Mouse (Mus musculus): ENCODE results near the gene Mamld1. TPM values are rescaled to one million over a fixed set of nuclear protein-coding genes. Genes with fewer than 3 reads are reported as not detected.

Gene Mamld1
- polyA plus RNA-seq, 1 experiment from 2014 or later, result 1.7 TPM

DNA sequence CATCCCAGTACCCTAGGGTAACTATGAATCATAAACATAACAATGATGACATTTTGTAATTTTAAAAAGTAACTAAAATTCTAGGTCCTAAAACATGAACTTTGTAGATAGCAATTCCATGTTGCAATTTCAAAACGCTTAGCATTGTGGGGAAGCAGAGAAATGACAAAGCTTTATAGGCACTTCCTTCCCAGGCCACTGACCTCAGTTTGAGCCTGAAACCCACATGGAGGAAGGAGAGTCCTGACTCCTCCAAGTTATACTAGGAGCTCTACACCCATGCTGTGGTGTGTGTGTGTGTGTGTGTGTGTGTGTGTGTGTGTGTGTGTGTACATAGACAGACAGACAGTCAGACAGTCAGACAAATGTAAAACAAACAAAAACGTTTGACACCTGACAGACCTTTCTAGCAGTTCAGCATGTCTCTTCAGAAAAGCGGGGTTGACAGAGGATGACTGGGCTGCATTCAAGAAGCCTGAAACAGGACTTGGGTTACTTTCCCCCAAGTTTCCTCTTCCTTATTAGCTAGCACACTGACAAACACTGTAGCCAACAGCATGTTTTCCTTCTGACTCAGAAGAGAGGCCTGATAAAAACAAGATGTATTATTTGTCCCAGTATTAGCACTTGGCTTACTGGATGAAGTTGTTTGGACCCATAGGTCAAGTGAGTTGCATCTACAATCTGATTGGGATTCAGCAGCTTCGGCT is 37.5 kb downstream of the Mamld1 start:
- no peaks in the 10 kb centered on the region for H3K4me1 ChIP-seq (replicated peaks)

DNA sequence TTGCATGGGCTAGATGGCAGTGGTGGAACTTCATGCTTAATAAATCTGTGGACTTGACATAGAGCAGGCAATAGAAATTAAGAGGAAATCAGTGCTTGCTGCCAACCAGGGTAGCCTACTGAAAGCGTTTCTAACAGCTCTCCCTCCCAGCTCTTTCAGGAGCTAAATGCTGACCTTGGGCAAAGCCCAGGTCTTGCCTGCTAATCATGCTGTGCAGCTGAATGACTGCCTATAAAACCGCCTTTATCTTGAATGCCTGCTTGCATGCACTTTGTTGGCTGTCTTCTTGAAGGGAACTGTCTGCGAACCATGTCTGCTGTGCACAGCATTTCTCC is 38.0 kb downstream of the Mamld1 start:
- Histone ChIP-seq H3K36me3 (no peaks in the 10 kb centered on the region), H3K4me3 (replicated peaks) (no peak overlapping the region), H3K9me3 (no peaks in the 10 kb centered on the region), H3K4me2 (replicated peaks) (no peak overlapping the region), H3K4me1 (replicated peaks) (no peaks in the 10 kb centered on the region), H3K27me3 (replicated peaks) (no peaks in the 10 kb centered on the region), H3K27ac (no peak overlapping the region), H3K9ac (no peak overlapping the region)
- no peak for ATAC-seq
- 62% methylated on average over 3 of the region's 3 CpGs for WGBS

More for the DNA sequence above, 37.5 kb downstream of the Mamld1 start:
- WGBS, result 60% methylated on average over 4 of the region's 4 CpGs
- no peak overlapping the region for H3K4me3 ChIP-seq (replicated peaks)
- H3K27me3 ChIP-seq (replicated peaks), result no peaks in the 10 kb centered on the region
- no peak for ATAC-seq
- H3K27ac ChIP-seq, result no peak overlapping the region
- H3K36me3 ChIP-seq, result no peaks in the 10 kb centered on the region
- no peaks in the 10 kb centered on the region for H3K9me3 ChIP-seq
- no peak overlapping the region for H3K9ac ChIP-seq
- H3K4me2 ChIP-seq (replicated peaks), result no peak overlapping the region

DNA sequence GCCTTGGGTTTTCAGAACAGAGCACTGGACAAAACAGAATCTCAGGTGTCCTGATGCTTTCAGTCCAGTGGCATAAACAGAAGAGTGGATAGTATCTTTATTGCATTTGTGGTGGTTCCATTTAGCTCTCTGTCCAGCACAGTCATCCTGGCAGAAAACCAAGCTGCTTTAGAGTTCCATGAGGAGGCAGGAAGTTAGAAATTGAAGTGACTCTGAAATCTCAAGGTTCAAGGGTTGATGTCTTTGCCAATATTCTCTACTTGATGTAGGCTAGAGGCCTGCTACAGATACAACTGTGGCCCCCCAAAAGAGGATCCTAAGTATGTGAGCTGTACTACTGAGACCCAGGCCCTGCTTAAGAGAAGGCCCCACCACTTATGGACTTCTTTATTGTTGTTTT is 55.8 kb downstream of the Mamld1 start:
- H3K9me3 ChIP-seq, result no peaks in the 10 kb centered on the region
- H3K9ac ChIP-seq, result no peak overlapping the region
- H3K27ac ChIP-seq, result no peak overlapping the region
- H3K4me2 ChIP-seq (replicated peaks), result no peak overlapping the region
- no peak overlapping the region for H3K4me3 ChIP-seq (replicated peaks)
- ATAC-seq, result no peak
- no peaks in the 10 kb centered on the region; the same call in 1 of the 2 replicates for H3K27me3 ChIP-seq (replicated peaks)
- no peaks in the 10 kb centered on the region for H3K36me3 ChIP-seq
- H3K4me1 ChIP-seq (replicated peaks), result no peaks in the 10 kb centered on the region

- Histone ChIP-seq H3K4me3 (replicated peaks) (no peak overlapping the region), H3K27me3 (replicated peaks) (no peaks in the 10 kb centered on the region; the same call in 1 of the 2 replicates), H3K36me3 (no peaks in the 10 kb centered on the region), H3K4me2 (replicated peaks) (no peak overlapping the region), H3K9me3 (no peaks in the 10 kb centered on the region), H3K9ac (no peak overlapping the region), H3K27ac (no peak overlapping the region), H3K4me1 (replicated peaks) (no peaks in the 10 kb centered on the region)
- ATAC-seq, result no peak
- WGBS, result 70% methylated on average over 4 of the region's 4 CpGs
Observed at GRCm38 (mm10) chrX:71106392-71106791, 56.3 kb downstream of the Mamld1 start.

DNA sequence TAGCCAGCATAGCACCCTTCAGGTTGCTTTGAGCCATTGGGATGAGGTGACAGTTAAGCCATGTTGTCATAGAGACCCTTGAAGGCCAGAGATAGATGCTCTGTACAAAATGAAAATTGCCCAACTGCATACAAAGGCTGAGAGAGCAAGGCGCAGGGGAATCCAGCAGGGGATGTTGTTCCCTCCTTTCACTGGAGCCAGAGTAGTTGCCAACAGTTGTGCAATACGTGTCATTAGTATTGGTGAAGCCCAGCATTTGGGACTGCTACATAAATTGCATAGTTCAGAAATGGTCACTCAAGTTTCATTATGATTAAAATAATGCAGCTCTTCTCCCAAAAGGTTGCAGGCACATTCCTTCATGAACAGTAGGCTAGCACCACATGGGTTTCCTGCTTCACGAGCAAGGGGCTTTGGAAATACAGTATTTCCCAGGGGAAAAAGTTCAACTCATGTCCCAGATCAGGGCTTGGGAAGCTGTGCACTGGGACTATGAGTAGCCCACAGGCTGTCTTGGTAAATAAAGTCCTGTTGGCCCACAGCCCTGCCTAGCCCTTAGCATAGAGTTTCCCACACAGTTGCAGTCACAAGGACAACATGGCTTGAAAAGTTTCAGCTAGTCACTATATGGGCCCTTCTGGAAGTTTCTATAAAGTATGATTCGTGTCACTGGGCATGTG is 58.1 kb downstream of the Mamld1 start:
- Histone ChIP-seq H3K4me3 (replicated peaks) (no peak overlapping the region), H3K27ac (no peak overlapping the region), H3K9me3 (no peaks in the 10 kb centered on the region), H3K36me3 (no peaks in the 10 kb centered on the region), H3K27me3 (replicated peaks) (no peaks in the 10 kb centered on the region; the same call in 1 of the 2 replicates), H3K4me1 (replicated peaks) (no peaks in the 10 kb centered on the region), H3K9ac (no peak overlapping the region), H3K4me2 (replicated peaks) (no peak overlapping the region)
- ATAC-seq, result no peak
- whole genome bisulfite sequencing, result 79% methylated on average over 4 of the region's 4 CpGs

- ATAC-seq, result no peak
- Histone ChIP-seq H3K4me2 (replicated peaks) (no peak overlapping the region), H3K4me3 (replicated peaks) (no peak overlapping the region), H3K27ac (no peak overlapping the region), H3K36me3 (no peaks in the 10 kb centered on the region), H3K4me1 (replicated peaks) (no peaks in the 10 kb centered on the region), H3K27me3 (replicated peaks) (no peaks in the 10 kb centered on the region; the same call in 1 of the 2 replicates), H3K9ac (no peak overlapping the region), H3K9me3 (no peaks in the 10 kb centered on the region)
- 46% methylated on average over 2 of the region's 2 CpGs for WGBS
Observed at GRCm38 (mm10) chrX:71110333-71110732, 60.3 kb downstream of the Mamld1 start.

GRCm38 (mm10) chrX:71122359-71123293 is 72.6 kb downstream of the Mamld1 start:
- WGBS, result 63% methylated on average over 4 of the region's 4 CpGs
- no peak for ATAC-seq
- H3K27me3 ChIP-seq (replicated peaks), result no peaks in the 10 kb centered on the region
- H3K9ac ChIP-seq, result no peak overlapping the region
- no peak overlapping the region for H3K4me2 ChIP-seq (replicated peaks)
- no peak overlapping the region for H3K27ac ChIP-seq
- H3K9me3 ChIP-seq, result no peaks in the 10 kb centered on the region
- H3K4me3 ChIP-seq (replicated peaks), result no peak overlapping the region
- H3K4me1 ChIP-seq (replicated peaks), result no peaks in the 10 kb centered on the region
- H3K36me3 ChIP-seq, result no peaks in the 10 kb centered on the region

GRCm38 (mm10) chrX:71125013-71125412 is 75.0 kb downstream of the Mamld1 start:
- Histone ChIP-seq H3K4me2 (replicated peaks) (no peak overlapping the region), H3K36me3 (no peaks in the 10 kb centered on the region), H3K9ac (no peak overlapping the region), H3K4me3 (replicated peaks) (no peak overlapping the region), H3K27ac (no peak overlapping the region), H3K9me3 (no peaks in the 10 kb centered on the region), H3K27me3 (replicated peaks) (no peaks in the 10 kb centered on the region), H3K4me1 (replicated peaks) (no peaks in the 10 kb centered on the region)
- WGBS, result 77% methylated on average over 7 of the region's 7 CpGs
- no peak for ATAC-seq

- Histone ChIP-seq H3K9me3 (no peaks in the 10 kb centered on the region), H3K9ac (no peak overlapping the region), H3K27me3 (replicated peaks) (no peaks in the 10 kb centered on the region), H3K27ac (no peak overlapping the region), H3K4me3 (replicated peaks) (no peak overlapping the region), H3K4me1 (replicated peaks) (no peaks in the 10 kb centered on the region), H3K36me3 (no peaks in the 10 kb centered on the region), H3K4me2 (replicated peaks) (no peak overlapping the region)
- no peak for ATAC-seq
Observed at GRCm38 (mm10) chrX:71131464-71131863, 81.4 kb downstream of the Mamld1 start.

DNA sequence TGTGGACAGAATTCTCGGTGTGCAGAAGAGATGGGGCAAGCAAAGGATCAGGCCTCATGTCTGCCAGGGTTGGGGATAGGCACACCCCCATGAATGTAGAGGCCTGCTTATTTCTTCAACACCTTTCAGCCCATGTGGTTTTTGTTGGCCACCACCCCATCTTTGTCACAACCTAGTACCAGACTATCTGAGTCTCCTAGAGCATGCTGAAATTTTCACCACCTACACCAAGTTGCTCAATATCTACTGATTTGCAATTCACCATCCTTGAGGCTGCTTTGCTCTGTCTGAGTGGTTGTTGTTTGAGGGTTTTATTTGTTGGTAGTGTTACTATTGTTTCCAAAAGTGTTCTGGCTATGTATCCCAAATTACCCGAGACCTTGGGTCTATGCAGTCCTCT is 91.3 kb downstream of the Mamld1 start:
- H3K4me1 ChIP-seq (replicated peaks), result no peaks in the 10 kb centered on the region
- H3K4me3 ChIP-seq (replicated peaks), result no peak overlapping the region
- H3K27me3 ChIP-seq (replicated peaks), result peaks cover 3% of the 10 kb centered on the region; the same call in 1 of the 2 replicates
- no peak overlapping the region for H3K9ac ChIP-seq
- H3K9me3 ChIP-seq, result no peaks in the 10 kb centered on the region
- no peaks in the 10 kb centered on the region for H3K36me3 ChIP-seq
- ATAC-seq, result no peak
- no peak overlapping the region for H3K27ac ChIP-seq
- 70% methylated on average over 2 of the region's 2 CpGs for WGBS
- no peak overlapping the region for H3K4me2 ChIP-seq (replicated peaks)

DNA sequence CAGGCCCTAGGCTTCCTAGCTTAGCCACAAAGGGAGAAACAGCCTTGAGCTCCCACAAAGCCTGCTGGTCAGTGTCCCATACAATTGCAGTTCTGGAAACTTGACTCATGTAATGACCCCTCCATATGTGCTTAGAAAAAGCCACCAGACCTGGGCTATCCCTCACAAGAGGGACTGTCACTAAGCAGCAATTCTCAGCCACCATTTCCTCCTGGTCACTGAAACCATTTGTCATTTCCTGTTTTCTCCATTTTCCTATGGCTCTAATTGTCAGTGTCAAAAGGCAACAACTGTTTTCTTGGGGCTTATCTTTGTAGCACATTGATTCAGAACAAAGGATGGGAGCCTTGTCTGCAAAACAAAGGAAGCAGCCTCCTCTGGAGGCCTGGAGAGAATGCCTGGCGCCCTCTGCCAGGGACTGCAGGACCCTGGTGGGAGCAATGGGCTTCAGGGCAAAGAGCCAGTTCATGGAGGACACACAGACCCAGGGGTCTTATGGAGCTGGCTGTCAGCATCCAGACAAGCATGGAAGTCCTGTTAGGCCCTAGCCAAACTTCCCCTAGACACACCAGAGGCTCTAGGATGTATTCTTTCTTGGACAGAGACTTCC is 99.5 kb downstream of the Mamld1 start:
- ATAC-seq, result no peak
- H3K4me2 ChIP-seq (replicated peaks), result no peak overlapping the region
- H3K27me3 ChIP-seq (replicated peaks), result peaks cover 3% of the 10 kb centered on the region
- WGBS, result 48% methylated on average over 1 of the region's 1 CpGs
- H3K36me3 ChIP-seq, result no peaks in the 10 kb centered on the region
- no peak overlapping the region for H3K27ac ChIP-seq
- no peak overlapping the region for H3K4me3 ChIP-seq (replicated peaks)
- H3K9ac ChIP-seq, result no peak overlapping the region
- no peaks in the 10 kb centered on the region for H3K4me1 ChIP-seq (replicated peaks)
- H3K9me3 ChIP-seq, result no peaks in the 10 kb centered on the region

GRCm38 (mm10) chrX:71150551-71151001 is 100.5 kb downstream of the Mamld1 start:
- ATAC-seq, result no peak
- Histone ChIP-seq H3K4me2 (replicated peaks) (no peak overlapping the region), H3K36me3 (no peaks in the 10 kb centered on the region), H3K4me1 (replicated peaks) (no peaks in the 10 kb centered on the region), H3K9ac (no peak overlapping the region), H3K4me3 (replicated peaks) (no peak overlapping the region), H3K9me3 (no peaks in the 10 kb centered on the region), H3K27me3 (replicated peaks) (peaks cover 3% of the 10 kb centered on the region), H3K27ac (no peak overlapping the region)
- WGBS, result 77% methylated on average over 4 of the region's 4 CpGs
